Mouse (Mus musculus): ENCODE results near the gene Rbm45. TPM values are rescaled to one million over a fixed set of nuclear protein-coding genes. Genes with fewer than 3 reads are reported as not detected.

Gene Rbm45
- polyA plus RNA-seq, 1 experiment from 2014 or later = 11.9 TPM

DNA sequence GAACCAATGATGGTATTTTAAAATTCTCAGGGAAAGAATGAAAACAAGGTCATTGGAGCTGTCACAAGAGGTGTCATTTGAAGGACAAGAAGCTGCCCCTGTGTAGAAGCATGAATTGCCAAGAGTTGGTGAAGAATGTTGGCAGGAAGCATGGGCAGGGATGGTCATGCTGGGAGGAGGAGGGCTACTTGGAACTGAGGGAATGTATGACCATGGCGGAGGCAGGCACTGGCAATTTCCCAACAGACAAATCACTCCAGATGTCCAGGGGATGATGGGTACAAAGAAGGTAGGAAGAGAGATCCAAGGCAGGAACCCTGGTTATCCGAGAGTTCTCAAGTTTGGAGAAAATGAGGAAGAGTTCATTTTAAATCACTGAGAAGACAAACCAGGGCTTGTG lies 40.2 kb downstream of the Rbm45 start:
- Histone ChIP-seq H3K4me3 (ENCODE audit: low read length) (no peak overlapping the region), H3K27me3 (replicated peaks; ENCODE audit: control insufficient read depth, insufficient read depth, low read length) (no peaks in the 10 kb centered on the region), H3K4me1 (ENCODE audit: control insufficient read depth, insufficient read depth, low read length) (peaks cover 6% of the 10 kb centered on the region), H3K9ac (ENCODE audit: low read depth, low read length) (no peak overlapping the region), H3K4me2 (ENCODE audit: low read depth, low read length) (no peak overlapping the region), H3K36me3 (ENCODE audit: control insufficient read depth, insufficient read depth, low read length) (no peaks in the 10 kb centered on the region), H3K27ac (ENCODE audit: low read length) (no peak overlapping the region), H3K9me3 (ENCODE audit: control insufficient read depth, low read length) (no peaks in the 10 kb centered on the region)
- 90% methylated on average over 2 of the region's 2 CpGs for WGBS
- no peak for ATAC-seq

DNA sequence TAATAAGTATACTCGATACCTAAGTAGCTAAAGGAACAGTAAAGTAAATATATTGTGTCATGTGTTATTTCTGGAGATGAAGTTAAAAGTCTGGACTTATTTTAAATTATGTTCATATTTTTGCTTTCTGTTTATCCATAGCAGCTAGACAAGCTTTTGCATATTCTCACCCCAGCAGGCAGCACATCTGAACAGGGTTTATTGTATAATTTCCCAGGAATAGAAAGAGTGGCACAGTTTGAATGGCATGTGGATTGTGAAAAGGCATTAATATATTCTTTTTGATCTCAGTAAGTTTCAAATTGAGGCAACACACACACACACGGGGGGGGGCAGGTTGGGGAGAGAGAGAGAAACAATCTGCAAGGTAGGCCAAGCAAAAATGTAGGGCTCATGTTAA lies 43.1 kb downstream of the Rbm45 start:
- H3K27me3 ChIP-seq (replicated peaks; ENCODE audit: control insufficient read depth, insufficient read depth, low read length) = no peaks in the 10 kb centered on the region
- no peak overlapping the region for H3K4me3 ChIP-seq (ENCODE audit: low read length)
- H3K36me3 ChIP-seq (ENCODE audit: control insufficient read depth, insufficient read depth, low read length) = no peaks in the 10 kb centered on the region
- H3K4me1 ChIP-seq (ENCODE audit: control insufficient read depth, insufficient read depth, low read length) = peaks cover 3% of the 10 kb centered on the region; the same call in 1 of the 2 replicates
- ATAC-seq = no peak
- WGBS = 74% methylated on average over 2 of the region's 2 CpGs
- no peaks in the 10 kb centered on the region for H3K9me3 ChIP-seq (ENCODE audit: control insufficient read depth, low read length)
- H3K9ac ChIP-seq (ENCODE audit: low read depth, low read length) = no peak overlapping the region
- H3K4me2 ChIP-seq (ENCODE audit: low read depth, low read length) = no peak overlapping the region
- H3K27ac ChIP-seq (ENCODE audit: low read length) = no peak overlapping the region

- 82% methylated on average over 14 of the region's 14 CpGs for WGBS
- peak; percentile 92 for ATAC-seq
Observed at GRCm38 (mm10) chr2:76417446-76418141, 47.8 kb downstream of the Rbm45 start.

GRCm38 (mm10) chr2:76418142-76418518 lies 48.3 kb downstream of the Rbm45 start:
- no peak overlapping the region for H3K4me3 ChIP-seq (ENCODE audit: low read length)
- ATAC-seq = peak; percentile 53

More at GRCm38 (mm10) chr2:76417446-76418141, 47.8 kb downstream of the Rbm45 start:
- H3K36me3 ChIP-seq (ENCODE audit: control insufficient read depth, insufficient read depth, low read length) = no peaks in the 10 kb centered on the region
- no peak overlapping the region for H3K4me3 ChIP-seq (ENCODE audit: low read length)
- no peak overlapping the region for H3K27ac ChIP-seq (ENCODE audit: low read length)
- peaks cover 3% of the 10 kb centered on the region; the same call in 1 of the 2 replicates for H3K4me1 ChIP-seq (ENCODE audit: control insufficient read depth, insufficient read depth, low read length)
- H3K9ac ChIP-seq (ENCODE audit: low read depth, low read length) = no peak overlapping the region
- no peaks in the 10 kb centered on the region for H3K27me3 ChIP-seq (replicated peaks; ENCODE audit: control insufficient read depth, insufficient read depth, low read length)
- H3K9me3 ChIP-seq (ENCODE audit: control insufficient read depth, low read length) = no peaks in the 10 kb centered on the region
- H3K4me2 ChIP-seq (ENCODE audit: low read depth, low read length) = no peak overlapping the region

DNA sequence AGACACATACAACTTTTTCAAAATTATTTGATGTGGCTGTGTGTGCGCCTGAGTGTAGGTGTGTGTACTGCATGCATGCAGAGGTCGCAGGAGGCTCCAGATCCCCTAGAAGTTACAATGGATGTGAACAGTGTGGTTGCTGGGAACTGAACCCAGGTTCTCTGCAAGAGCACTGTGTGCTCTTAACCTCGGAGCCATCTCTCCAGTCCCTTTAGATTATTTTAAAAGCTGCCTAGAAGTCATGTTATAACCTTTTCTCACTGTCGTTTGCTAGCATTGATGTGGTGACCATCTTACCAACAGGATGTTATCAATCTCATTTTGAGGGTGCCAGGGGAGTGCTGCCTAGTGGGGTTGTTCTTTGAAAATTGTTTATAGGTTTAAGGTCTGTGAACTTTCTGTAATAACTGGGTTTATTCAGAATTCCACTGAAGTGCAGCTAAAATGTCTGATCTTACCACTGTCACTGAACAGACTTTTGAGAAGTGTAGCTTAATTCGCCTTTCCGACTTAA lies 51.7 kb downstream of the Rbm45 start:
- no peak overlapping the region for H3K27ac ChIP-seq (ENCODE audit: low read length)
- H3K4me3 ChIP-seq (ENCODE audit: low read length) = no peak overlapping the region
- no peak overlapping the region for H3K4me2 ChIP-seq (ENCODE audit: low read depth, low read length)
- ATAC-seq = no peak
- H3K4me1 ChIP-seq (ENCODE audit: control insufficient read depth, insufficient read depth, low read length) = no peaks in the 10 kb centered on the region
- no peaks in the 10 kb centered on the region for H3K27me3 ChIP-seq (replicated peaks; ENCODE audit: control insufficient read depth, insufficient read depth, low read length)
- 73% methylated on average over 6 of the region's 6 CpGs for WGBS
- H3K9ac ChIP-seq (ENCODE audit: low read depth, low read length) = no peak overlapping the region
- H3K36me3 ChIP-seq (ENCODE audit: control insufficient read depth, insufficient read depth, low read length) = no peaks in the 10 kb centered on the region
- H3K9me3 ChIP-seq (ENCODE audit: control insufficient read depth, low read length) = no peaks in the 10 kb centered on the region

More at GRCm38 (mm10) chr2:76418142-76418518, 48.3 kb downstream of the Rbm45 start:
- H3K27ac ChIP-seq (ENCODE audit: low read length) = no peak overlapping the region
- no peaks in the 10 kb centered on the region for H3K9me3 ChIP-seq (ENCODE audit: control insufficient read depth, low read length)
- H3K36me3 ChIP-seq (ENCODE audit: control insufficient read depth, insufficient read depth, low read length) = no peaks in the 10 kb centered on the region
- 78% methylated on average over 3 of the region's 3 CpGs for whole genome bisulfite sequencing
- H3K4me1 ChIP-seq (ENCODE audit: control insufficient read depth, insufficient read depth, low read length) = peaks cover 3% of the 10 kb centered on the region; the same call in 1 of the 2 replicates
- no peaks in the 10 kb centered on the region for H3K27me3 ChIP-seq (replicated peaks; ENCODE audit: control insufficient read depth, insufficient read depth, low read length)
- no peak overlapping the region for H3K9ac ChIP-seq (ENCODE audit: low read depth, low read length)
- H3K4me2 ChIP-seq (ENCODE audit: low read depth, low read length) = no peak overlapping the region

- Histone ChIP-seq H3K27ac (ENCODE audit: low read length) (no peak overlapping the region), H3K27me3 (replicated peaks; ENCODE audit: control insufficient read depth, insufficient read depth, low read length) (no peaks in the 10 kb centered on the region), H3K9ac (ENCODE audit: low read depth, low read length) (no peak overlapping the region), H3K4me2 (ENCODE audit: low read depth, low read length) (no peak overlapping the region), H3K36me3 (ENCODE audit: control insufficient read depth, insufficient read depth, low read length) (no peaks in the 10 kb centered on the region), H3K4me1 (ENCODE audit: control insufficient read depth, insufficient read depth, low read length) (no peaks in the 10 kb centered on the region), H3K4me3 (ENCODE audit: low read length) (no peak overlapping the region), H3K9me3 (ENCODE audit: control insufficient read depth, low read length) (no peaks in the 10 kb centered on the region)
- WGBS = 47% methylated on average over 3 of the region's 3 CpGs
- no peak for ATAC-seq
Observed at GRCm38 (mm10) chr2:76426816-76427215, 57.0 kb downstream of the Rbm45 start.

DNA sequence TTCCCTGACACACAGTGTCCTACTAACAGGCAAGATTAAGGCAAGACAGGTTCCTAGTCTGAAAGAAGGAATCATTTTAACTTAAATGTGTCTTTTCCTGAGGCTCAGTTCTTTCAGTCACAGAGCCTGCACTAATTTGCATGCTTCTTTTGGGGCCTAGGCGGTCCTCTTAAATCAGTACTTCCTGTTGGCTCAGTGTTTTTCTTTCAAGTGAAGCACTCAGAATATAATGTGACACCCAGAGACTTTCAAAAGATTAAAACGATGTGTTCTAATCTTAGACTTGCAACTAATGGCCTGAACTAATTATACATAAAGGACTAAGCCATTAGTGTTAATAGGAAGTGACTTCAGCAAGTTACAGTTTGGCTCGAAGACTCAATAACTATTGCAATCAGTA lies 59.5 kb downstream of the Rbm45 start:
- Histone ChIP-seq H3K9me3 (ENCODE audit: control insufficient read depth, low read length) (no peaks in the 10 kb centered on the region), H3K4me2 (ENCODE audit: low read depth, low read length) (no peak overlapping the region), H3K36me3 (ENCODE audit: control insufficient read depth, insufficient read depth, low read length) (no peaks in the 10 kb centered on the region), H3K27me3 (replicated peaks; ENCODE audit: control insufficient read depth, insufficient read depth, low read length) (no peaks in the 10 kb centered on the region), H3K9ac (ENCODE audit: low read depth, low read length) (no peak overlapping the region), H3K27ac (ENCODE audit: low read length) (no peak overlapping the region), H3K4me3 (ENCODE audit: low read length) (no peak overlapping the region), H3K4me1 (ENCODE audit: control insufficient read depth, insufficient read depth, low read length) (no peaks in the 10 kb centered on the region)
- WGBS = 72% methylated on average over 3 of the region's 3 CpGs
- ATAC-seq = no peak

DNA sequence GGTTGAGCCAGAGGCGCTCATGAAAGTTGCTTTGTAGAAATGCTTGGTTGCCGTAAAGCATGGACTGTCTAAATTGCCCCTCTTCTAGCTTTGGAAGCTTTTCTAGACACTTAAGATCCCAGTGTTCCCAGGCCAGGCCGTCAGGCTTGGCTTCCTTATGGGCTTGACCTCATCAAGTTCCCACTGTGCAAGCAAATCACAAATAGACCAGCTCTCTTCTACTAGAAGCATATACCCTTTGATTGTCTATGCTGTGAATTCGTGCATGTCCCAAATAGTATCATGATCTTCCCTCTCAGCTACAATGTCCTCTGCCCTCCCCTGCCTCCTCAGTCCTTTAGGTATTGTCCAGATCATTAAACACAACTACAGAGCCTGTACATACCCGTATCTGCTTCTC lies 60.1 kb downstream of the Rbm45 start:
- Histone ChIP-seq H3K4me3 (ENCODE audit: low read length) (no peak overlapping the region), H3K4me1 (ENCODE audit: control insufficient read depth, insufficient read depth, low read length) (no peaks in the 10 kb centered on the region), H3K9ac (ENCODE audit: low read depth, low read length) (no peak overlapping the region), H3K27me3 (replicated peaks; ENCODE audit: control insufficient read depth, insufficient read depth, low read length) (no peaks in the 10 kb centered on the region), H3K36me3 (ENCODE audit: control insufficient read depth, insufficient read depth, low read length) (no peaks in the 10 kb centered on the region), H3K27ac (ENCODE audit: low read length) (no peak overlapping the region), H3K9me3 (ENCODE audit: control insufficient read depth, low read length) (no peaks in the 10 kb centered on the region), H3K4me2 (ENCODE audit: low read depth, low read length) (no peak overlapping the region)
- ATAC-seq = no peak
- 82% methylated on average over 5 of the region's 5 CpGs for WGBS

DNA sequence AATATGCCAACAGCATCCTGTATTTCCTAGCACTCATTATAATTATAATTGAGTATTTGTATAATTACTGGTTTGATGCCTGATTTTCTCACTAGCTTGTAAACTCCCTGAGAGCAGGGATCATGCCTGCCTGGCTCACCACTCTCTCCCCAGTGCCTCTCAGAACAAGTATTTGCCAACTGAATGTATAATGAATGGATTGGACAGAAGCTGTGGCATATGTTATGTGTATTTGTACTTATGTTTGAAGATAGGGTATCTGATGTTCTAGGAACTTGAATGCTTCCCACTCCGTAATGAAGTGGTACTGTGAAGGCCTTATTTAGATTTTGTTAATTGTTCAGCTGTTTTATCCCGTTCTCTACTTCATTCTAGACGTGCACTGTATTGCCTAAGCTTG lies 60.8 kb downstream of the Rbm45 start:
- H3K27ac ChIP-seq (ENCODE audit: low read length) = no peak overlapping the region
- ATAC-seq = no peak
- H3K4me1 ChIP-seq (ENCODE audit: control insufficient read depth, insufficient read depth, low read length) = no peaks in the 10 kb centered on the region
- no peak overlapping the region for H3K4me2 ChIP-seq (ENCODE audit: low read depth, low read length)
- no peaks in the 10 kb centered on the region for H3K36me3 ChIP-seq (ENCODE audit: control insufficient read depth, insufficient read depth, low read length)
- H3K27me3 ChIP-seq (replicated peaks; ENCODE audit: control insufficient read depth, insufficient read depth, low read length) = no peaks in the 10 kb centered on the region
- no peak overlapping the region for H3K4me3 ChIP-seq (ENCODE audit: low read length)
- H3K9me3 ChIP-seq (ENCODE audit: control insufficient read depth, low read length) = no peaks in the 10 kb centered on the region
- WGBS = 89% methylated on average over 3 of the region's 3 CpGs
- no peak overlapping the region for H3K9ac ChIP-seq (ENCODE audit: low read depth, low read length)
